Mouse (Mus musculus): Measurements from ENCODE around the gene Plekhf1.

GRCm38 (mm10) chr7:38214473-38215214, 13.2 kb downstream of the Plekhf1 start:
- TF ChIP-seq MYOD1 (IDR thresholded peaks at IDR 0.05; ENCODE audit: control insufficient read depth, insufficient read length, low read depth) (no peak), CTCF (IDR thresholded peaks at IDR 0.05; ENCODE audit: control insufficient read depth, insufficient read depth, insufficient read length) (no peak), USF1 (IDR thresholded peaks at IDR 0.05; ENCODE audit: low read depth) (no peak), MAX (IDR thresholded peaks at IDR 0.05) (no peak), MYOG (IDR thresholded peaks at IDR 0.05; ENCODE audit: control insufficient read depth, extremely low read depth, insufficient read length) (no peak), CEBPB (IDR thresholded peaks at IDR 0.05; ENCODE audit: low read depth) (no peak), FOSL1 (IDR thresholded peaks at IDR 0.05; ENCODE audit: insufficient read depth, low read length, poor library complexity, severe bottlenecking) (no peak)
